Mouse (Mus musculus): ENCODE measurements at regions not wholly inside any gene's neighbourhood (a gene's known extent, or its start where the extent isn't known, plus 50 kb on each side); places are given as distances from the start of the nearest gene placed in this dataset.

DNA sequence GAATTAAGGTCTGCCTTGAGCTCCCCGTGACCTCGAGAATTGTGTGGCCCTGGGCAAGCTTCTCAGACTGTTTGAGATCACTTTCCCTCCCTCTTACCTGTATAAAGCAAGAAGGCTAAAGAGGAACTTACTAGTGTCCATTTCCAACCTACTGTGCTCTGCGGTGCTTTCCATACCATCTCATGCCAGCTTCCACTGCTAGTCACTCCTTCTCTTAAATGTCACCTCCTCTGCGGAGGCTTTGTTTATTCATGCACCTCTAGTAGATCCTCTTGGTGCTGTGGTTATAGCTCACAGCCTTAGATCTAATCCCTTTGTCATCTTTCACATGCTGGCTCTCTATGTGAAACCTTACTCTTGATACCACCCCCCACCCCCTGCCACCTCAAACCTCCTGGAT lies 2310.3 kb upstream of the Lrrc6 start:
- no peak for DNase-seq

DNA sequence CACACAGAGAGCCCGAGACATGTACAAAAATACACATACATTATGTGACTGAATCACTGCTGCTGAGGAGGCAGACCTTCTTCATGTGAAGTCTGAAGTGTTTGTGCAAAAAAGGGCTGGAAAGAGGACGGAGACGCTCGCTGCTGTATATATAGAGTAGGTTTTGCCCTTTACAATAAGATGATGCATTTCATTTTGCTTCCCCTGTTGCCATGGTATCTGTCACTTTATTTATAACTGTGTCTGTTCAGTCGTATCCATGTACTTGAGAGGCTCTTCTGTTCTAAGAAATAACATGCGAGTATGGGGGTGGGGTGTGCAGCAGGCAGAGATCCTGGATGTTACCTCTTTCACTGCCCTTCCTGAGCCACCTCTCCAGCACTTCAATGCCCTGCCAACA lies 2309.9 kb upstream of the Lrrc6 start:
- DNase-seq, result no peak

- DNase-seq, result no peak
These were observed 2307.5 kb upstream of the Lrrc6 start for GRCm38 (mm10) chr15:68808175-68808574.

DNA sequence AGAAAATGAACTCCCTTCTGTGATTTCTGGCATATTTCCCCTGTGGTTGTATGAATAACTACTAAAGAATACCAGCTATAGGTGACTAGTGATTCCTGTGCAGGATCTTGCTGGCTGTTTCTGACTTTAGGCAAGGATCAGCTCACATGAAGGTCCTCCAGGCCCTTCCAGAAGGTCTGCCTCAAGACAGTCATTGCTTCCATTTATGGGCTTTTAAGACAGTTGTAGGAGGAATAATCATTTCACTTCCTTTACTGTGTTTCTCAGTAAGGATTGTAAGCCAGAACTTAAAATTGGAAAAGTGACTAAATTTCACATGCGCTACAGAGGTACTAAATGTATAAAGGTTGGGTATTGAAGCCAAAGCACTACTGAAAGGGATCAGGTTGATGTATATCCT lies 2303.5 kb upstream of the Lrrc6 start:
- no peak for DNase-seq

DNA sequence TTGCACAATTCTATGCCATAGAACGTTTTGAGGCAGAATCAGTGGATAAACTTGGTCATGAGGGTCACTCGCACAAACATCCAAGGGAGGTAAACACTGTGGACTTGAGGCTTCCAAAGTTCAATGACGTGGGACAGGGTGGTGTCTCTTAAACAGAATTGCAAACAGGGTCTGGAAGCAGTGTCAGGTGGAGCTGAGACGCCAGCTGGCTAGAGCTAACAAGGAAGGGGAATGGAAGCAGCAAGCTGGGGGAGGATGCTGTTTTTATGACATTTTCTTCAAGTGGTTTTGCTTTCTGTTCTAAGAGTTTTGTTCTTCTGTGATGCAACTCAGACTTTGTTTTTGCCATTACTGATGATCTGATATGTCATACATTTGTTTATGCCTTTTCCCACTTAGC lies 2301.1 kb upstream of the Lrrc6 start:
- no peak for DNase-seq

- DNase-seq, result no peak
These were observed 2296.7 kb upstream of the Lrrc6 start for GRCm38 (mm10) chr15:68797406-68797805.

DNA sequence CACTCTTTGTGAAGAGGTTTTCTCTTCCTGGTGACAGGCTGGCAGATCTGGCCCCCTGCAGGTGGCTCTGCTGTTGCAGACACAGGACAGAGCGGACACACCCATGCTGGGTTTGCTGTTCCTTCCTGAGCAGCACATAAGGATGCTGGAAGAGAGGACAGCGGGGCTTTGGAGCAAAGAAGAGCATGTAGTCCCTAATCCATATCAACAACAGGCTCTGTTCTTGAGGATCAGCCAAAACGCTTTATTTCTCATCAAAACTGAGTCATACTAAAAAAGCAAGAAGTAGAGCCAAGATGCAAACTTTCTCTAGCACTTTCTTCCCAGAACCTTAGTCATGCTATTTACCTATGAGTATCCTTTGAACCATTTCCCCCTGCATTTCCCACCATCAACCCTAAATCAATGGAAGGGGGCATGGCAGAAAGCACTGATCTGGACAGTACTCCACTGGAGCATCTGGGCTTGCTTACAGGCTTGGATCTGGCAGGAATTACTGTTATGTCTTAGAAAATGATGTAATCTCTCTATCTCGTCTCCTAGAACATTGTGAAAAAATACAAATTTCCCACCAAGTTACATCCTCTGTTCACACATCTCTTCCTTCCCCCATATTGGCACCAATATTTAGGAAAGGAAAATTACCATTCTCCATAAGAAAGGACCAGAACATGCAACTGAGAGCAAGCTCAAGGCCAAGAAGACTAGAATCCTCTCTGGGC lies 2294.7 kb upstream of the Lrrc6 start:
- DNase-seq, result no peak

DNA sequence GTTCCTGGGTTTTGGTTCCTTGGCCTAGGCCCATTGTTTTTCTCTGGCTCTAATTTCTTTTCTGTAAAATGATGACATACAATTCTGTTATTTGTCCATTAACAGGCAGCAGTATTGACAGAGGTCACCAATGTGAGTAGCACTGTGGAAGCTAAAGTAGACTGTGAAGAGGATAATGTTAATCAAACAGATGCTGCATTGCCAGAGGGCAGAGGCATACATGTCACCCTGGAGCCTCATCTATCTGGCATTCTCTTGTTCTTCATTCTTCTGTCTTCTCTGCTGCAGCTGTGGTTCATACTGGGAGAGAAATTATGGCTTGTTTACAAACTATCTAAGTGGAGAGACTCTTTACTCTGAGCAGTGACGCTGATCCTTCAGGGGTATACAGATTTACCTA lies 2259.2 kb upstream of the Lrrc6 start:
- DNase-seq, result no peak

GRCm38 (mm10) chr15:68755255-68755654 lies 2254.5 kb upstream of the Lrrc6 start:
- DNase-seq, result no peak

- no peak for DNase-seq
These were observed 2254.1 kb upstream of the Lrrc6 start for GRCm38 (mm10) chr15:68754834-68755233.

GRCm38 (mm10) chr15:68739344-68739743 lies 2238.6 kb upstream of the Lrrc6 start:
- DNase-seq, result no peak

GRCm38 (mm10) chr15:68721250-68721649 lies 2220.5 kb upstream of the Lrrc6 start:
- no peak for DNase-seq

- DNase-seq, result no peak
These were observed 2218.8 kb upstream of the Lrrc6 start for GRCm38 (mm10) chr15:68719486-68719885.

DNA sequence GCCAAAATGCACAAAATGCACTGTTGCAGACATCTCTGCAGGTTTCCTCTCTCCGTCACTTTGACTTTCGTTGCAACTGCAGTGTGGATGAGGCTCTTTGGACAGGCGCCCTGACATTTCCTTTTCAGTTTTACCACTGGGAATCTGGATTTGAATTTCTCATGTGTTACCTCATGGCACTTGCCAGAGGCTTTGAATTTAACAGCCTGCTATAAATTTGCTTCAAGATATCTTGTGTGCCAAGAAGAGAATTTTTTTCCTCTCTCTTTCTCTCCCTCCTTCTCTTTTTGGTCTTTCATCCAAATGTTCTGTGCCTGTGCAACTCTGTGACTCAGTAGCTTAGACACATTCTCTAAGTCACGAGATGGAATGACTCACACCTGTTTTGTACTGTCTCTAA lies 2213.6 kb upstream of the Lrrc6 start:
- no peak for DNase-seq

DNA sequence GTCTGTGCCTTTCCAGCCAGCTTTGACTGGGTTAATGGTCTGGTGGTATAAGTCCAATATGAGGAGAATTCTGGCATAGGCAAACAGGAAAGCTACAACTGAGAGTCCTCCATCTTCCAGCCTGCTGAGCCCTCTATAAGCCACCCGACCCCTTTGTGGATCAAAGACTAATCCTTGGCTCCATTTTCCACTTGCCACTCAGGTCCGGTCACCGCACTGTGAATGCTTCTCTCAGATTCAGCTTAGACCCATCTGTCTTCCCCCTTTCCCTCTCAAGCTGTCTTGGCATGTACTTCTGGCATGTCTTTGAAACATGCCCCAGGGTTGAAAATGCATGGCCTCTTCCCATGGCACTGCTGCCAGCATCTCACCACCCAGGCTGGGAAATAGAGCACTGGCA lies 2206.6 kb upstream of the Lrrc6 start:
- DNase-seq, result no peak

DNA sequence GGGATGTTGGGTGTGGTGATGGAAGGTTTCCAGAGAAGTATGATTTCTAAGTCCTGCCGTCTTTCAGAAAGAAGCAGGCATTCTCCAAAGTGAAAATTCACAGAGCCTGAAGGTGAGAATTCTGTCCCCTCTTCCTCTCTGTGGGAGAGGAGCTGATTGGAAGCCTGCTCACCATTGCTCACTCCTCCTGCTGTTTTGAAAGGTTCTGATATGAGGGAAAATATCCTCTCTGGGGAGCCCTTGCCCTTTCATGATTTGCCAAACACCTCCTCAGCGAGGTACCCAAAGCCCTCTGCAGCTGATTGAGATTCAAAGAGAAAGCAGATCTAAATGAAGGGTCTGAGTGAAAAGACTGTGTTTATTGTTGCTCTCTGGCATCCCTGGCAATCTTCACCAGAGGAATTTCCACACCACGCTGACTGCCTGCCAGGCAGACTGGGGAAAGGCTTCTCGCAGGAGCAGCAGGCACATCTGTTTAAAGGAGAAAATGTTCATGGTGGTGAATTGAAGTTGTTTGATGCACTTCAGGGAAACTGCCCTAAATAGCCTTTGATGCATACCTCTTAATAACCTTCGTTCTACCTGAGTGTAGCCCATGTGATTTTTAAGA lies 2194.4 kb upstream of the Lrrc6 start:
- DNase-seq, result no peak

DNA sequence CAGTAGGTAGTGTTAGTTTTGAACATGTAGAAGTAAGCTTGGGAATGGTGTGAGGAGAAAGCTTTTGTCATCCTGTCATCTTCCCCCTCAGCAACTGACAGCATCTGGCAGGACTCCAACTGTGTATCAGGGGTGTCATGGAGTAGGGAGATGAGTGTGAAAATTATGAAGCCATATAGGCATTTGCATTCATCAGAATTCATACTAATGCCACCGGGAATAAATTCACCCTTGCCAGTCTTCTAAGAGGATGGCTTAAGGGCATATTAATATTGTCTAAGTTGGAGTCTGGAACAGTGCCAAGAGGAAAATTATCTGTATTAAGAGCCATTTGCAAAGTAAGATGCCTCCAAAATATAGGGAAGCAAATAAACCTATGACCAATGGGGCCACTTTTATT lies 2166.8 kb upstream of the Lrrc6 start:
- no peak for DNase-seq

- DNase-seq, result no peak
These were observed 2164.6 kb upstream of the Lrrc6 start for GRCm38 (mm10) chr15:68665331-68665730.

DNA sequence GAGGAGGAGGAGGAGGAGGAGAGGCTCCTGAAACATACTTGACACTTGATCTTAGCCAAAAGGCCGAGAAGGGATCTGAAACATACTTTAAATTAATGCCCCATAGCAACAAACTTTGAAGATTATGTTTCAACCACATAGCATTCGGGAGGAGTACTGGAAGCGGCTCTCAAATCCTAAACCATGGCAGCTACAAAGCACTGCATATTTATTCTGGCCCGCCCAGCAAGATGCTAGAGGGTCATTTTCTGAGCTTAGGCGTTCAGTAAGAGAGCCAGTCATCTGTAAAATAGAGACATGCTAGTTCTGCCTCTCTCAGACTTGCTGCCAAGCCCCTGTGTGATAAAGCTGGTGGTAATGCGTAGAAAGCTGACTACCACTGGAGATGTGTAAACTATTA lies 2156.0 kb upstream of the Lrrc6 start:
- DNase-seq, result no peak

DNA sequence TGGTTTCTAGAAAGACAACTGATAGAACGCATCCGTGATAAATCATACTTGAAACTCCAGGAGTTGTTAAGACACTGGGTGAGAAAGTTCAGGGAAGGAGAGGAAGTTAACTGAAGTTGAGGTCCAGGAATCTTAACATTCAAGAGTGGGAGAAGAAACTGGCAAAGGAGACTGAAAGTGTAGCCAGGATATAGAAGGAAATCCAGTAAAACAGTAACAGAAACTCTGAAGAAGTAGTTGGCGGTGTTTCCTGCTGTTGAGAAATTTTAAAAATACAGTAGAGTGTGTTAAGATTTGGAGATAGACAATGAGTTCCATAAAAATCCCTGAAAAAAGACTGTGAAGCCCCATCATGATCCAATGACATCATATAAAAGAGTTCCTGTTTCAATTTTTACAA lies 2154.3 kb upstream of the Lrrc6 start:
- no peak for DNase-seq

DNA sequence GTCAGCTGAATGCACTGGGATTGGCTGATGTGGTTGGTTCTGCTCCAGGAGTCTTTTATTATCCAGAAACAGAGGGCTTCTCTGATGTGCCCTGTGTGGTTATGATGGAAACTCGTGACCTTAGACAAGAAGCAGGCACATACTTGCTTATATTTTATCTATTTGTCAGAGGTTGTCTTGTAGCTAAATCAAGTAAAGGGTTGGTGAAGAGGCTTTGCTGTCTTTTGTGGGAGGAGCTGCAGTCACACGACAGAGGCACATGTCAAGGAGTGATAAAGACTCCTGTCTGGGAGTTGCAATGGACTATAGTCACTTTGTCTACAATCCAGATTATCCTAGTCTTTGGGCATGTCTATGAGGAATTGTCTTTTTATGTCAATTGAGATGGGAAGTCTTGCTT lies 2149.9 kb upstream of the Lrrc6 start:
- no peak for DNase-seq

- no peak for DNase-seq
These were observed 2149.3 kb upstream of the Lrrc6 start for GRCm38 (mm10) chr15:68650033-68650432.

DNA sequence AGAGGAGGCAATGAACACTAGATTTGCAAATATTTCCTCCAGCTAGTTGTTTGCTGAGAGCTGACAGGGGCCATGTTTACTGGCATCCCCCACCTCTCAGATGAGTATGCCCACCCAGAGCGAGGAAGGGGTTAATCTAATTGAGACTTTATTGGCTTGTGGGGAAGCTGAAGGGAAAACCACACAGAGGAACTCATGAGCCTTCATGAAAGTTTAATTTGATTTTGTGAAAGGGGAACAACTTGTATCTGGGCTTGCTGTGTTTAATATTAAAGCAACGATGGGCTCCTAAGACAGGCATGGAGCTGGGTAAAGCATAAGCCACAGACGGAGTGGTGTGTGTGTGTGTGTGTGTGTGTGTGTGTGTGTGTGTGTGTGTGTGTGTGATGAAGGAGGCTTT lies 2146.2 kb upstream of the Lrrc6 start:
- no peak for DNase-seq

DNA sequence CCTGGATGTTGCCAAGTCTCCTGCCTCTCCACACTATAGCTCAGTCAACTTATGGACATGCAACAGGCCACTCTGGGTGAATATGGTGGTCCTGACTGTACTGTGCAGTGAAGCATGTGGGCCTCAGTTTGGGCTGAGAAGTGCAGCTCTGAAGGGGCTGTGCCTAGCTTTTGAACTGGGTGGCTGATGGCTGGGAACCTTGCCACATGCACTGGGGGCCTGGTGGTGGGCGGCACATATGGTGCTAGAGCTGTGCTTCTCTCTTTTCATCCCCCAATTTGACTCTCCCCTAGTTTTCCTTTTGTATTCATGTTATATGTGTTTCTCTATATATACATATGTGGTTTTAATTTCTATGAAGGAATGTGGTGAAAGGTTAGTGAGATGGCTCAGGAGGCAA lies 2144.2 kb upstream of the Lrrc6 start:
- DNase-seq, result no peak

DNA sequence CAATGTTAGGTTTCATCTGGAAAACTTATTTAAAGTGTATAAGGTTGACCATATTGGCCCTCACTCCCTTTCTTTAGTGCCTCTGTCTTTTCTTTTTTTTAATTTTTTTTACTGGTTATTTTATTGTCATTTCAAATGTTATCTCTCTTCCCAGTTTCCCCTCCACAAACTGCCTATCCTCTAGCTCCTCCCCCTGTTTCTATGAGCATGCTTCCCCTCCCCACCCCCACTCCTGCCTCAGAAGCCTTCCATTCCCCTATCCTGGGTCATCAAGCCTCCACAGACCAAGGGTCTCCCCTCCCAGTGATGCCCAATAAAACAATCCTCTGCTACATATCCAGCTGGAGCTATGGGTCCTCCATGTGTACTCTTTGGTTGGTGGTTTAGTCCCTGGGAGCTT lies 2134.9 kb upstream of the Lrrc6 start:
- no peak for DNase-seq

Data from kidney, postnatal 10 days (tissue).